Mouse (Mus musculus) bone marrow, adult 2 months (tissue): Measurements from ENCODE around the gene Adgrg3.

Experiments used
- CTCF ChIP-seq: fragments of 200-500 bp; IDR thresholded peaks from 2 replicates; pipeline ENCODE4 v1.5.1; 2011; ENCODE audit warnings: low read length, control low read depth; ENCODE audit not compliant: control insufficient read depth, insufficient read depth
- POLR2A ChIP-seq: fragments of 200-500 bp; IDR thresholded peaks from 2 replicates; pipeline ENCODE4 v1.6.1; 2011; ENCODE audit warnings: low read depth, mild to moderate bottlenecking, control low read depth, low read length, borderline replicate concordance; ENCODE audit not compliant: control insufficient read depth

DNA sequence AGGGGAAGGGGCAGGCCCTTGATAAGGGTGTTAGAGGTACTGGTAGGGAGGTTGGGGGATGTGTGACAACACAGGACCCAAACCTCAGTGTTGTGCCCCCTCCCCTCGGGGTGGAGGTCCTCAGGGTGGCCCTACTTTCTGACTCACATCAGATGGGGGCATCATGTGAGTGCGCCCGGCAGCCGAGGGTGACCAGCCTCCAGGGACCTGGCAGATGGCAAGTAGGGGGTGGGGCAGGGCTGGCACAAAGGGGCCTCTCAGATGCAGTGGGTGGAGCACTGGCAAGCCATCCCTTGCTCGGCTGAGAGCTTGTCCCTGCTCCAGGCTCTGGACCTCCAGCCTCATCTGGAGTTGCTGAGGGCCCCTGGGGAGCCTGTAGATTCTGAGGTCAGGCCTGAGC lies 30.8 kb upstream of the Adgrg3 start:
- TF ChIP-seq CTCF = no peak
- TF ChIP-seq POLR2A = 0 out of 2 replicates have a peak, but pooled peaks have one; percentile 19
